In genomic region chr2:83669988-83670387, GRCm38 (mm10) we compare ENCODE assay signal across 14 mouse cellular contexts. TPM values are rescaled to one million over a fixed set of nuclear protein-coding genes. Genes with fewer than 3 reads are reported as not detected.
A peak's percentile ranks its signal among the peaks of the same experiment; 100 is the strongest.
DNase-seq lines count a peak whose midpoint lies in the region; ATAC-seq and TF ChIP-seq lines count a peak whose summit lies in the region.
"Had no signal": no experiment of that assay in that cellular context is flagged by ENCODE, and none has a peak within 500 bp of the region (broad histone marks: within the 10 kb centered on the region; RNA-seq: fewer than 3 reads in every experiment).

No protein-coding gene starts in this region.

- H3K4me1 ChIP-seq in intestine, postnatal 0 days (replicated peaks; ENCODE audit: control insufficient read depth, insufficient read depth, low read length): no peaks in the 10 kb centered on the region
- H3K4me1 ChIP-seq in intestine, embryonic 16.5 days (ENCODE audit: control insufficient read depth, insufficient read depth, low read length): no peaks in the 10 kb centered on the region
- no peaks in the 10 kb centered on the region for H3K4me1 ChIP-seq in liver, postnatal 0 days (ENCODE audit: insufficient read depth)
- H3K4me1 ChIP-seq in liver, embryonic 11.5 days (replicated peaks; ENCODE audit: control insufficient read depth, insufficient read depth, low read length): no peaks in the 10 kb centered on the region
- H3K4me1 ChIP-seq: midbrain, embryonic 13.5 days; neural tube, embryonic 12.5 days had no signal

- H3K36me3 ChIP-seq in intestine, postnatal 0 days (ENCODE audit: control insufficient read depth, insufficient read depth): peaks cover 6% of the 10 kb centered on the region
- 0 out of 2 replicates have a peak, but pooled peaks cover 2% of the 10 kb centered on the region for H3K36me3 ChIP-seq in intestine, embryonic 16.5 days (ENCODE audit: control insufficient read depth, insufficient read depth, low read length)
- H3K36me3 ChIP-seq in liver, postnatal 0 days (replicated peaks; ENCODE audit: insufficient read depth, low read length): peaks cover 10% of the 10 kb centered on the region; the same call in 1 of the 2 replicates
- peaks cover 6% of the 10 kb centered on the region; the same call in 1 of the 2 replicates for H3K36me3 ChIP-seq in liver, embryonic 11.5 days (ENCODE audit: control insufficient read depth, insufficient read depth, low read length)

- no peak for ATAC-seq in intestine, postnatal 0 days
- ATAC-seq in intestine, embryonic 16.5 days: no peak
- no peak for ATAC-seq in liver, postnatal 0 days
- no peak for ATAC-seq in liver, embryonic 11.5 days (replicated peaks; ENCODE audit: low FRiP score)
- ATAC-seq: midbrain, embryonic 13.5 days had no signal

- H3K27ac ChIP-seq in intestine, postnatal 0 days (ENCODE audit: low read depth, low read length): no peak overlapping the region
- H3K27ac ChIP-seq in intestine, embryonic 16.5 days (ENCODE audit: low read length): no peak overlapping the region
- no peak overlapping the region for H3K27ac ChIP-seq in liver, postnatal 0 days (ENCODE audit: low read depth)
- H3K27ac ChIP-seq in liver, embryonic 11.5 days (ENCODE audit: low read depth, low read length): no peak overlapping the region
- H3K27ac ChIP-seq: midbrain, embryonic 13.5 days; neural tube, embryonic 12.5 days had no signal

- H3K9ac ChIP-seq in intestine, postnatal 0 days (ENCODE audit: low read depth, low read length): no peak overlapping the region
- no peak overlapping the region for H3K9ac ChIP-seq in intestine, embryonic 16.5 days (ENCODE audit: low read depth, low read length)
- no peak overlapping the region for H3K9ac ChIP-seq in liver, postnatal 0 days (replicated peaks)
- no peak overlapping the region for H3K9ac ChIP-seq in liver, embryonic 11.5 days (ENCODE audit: low read depth, low read length)
- H3K9ac ChIP-seq: midbrain, embryonic 13.5 days; neural tube, embryonic 12.5 days had no signal

- no peak for TF ChIP-seq EP300 in liver, postnatal 0 days (IDR thresholded peaks at IDR 0.05; ENCODE audit: low read depth)

- H3K9me3 ChIP-seq in intestine, postnatal 0 days (ENCODE audit: control insufficient read depth): no peaks in the 10 kb centered on the region
- H3K9me3 ChIP-seq in intestine, embryonic 16.5 days (ENCODE audit: control insufficient read depth, low read length): no peaks in the 10 kb centered on the region
- H3K9me3 ChIP-seq in liver, postnatal 0 days (ENCODE audit: low read length): no peaks in the 10 kb centered on the region
- H3K9me3 ChIP-seq in liver, embryonic 11.5 days (ENCODE audit: control insufficient read depth, low read length): no peaks in the 10 kb centered on the region
- H3K9me3 ChIP-seq: midbrain, embryonic 13.5 days; neural tube, embryonic 12.5 days had no signal

- H3K27me3 ChIP-seq in intestine, postnatal 0 days (replicated peaks; ENCODE audit: control insufficient read depth, insufficient read depth, low read length): no peaks in the 10 kb centered on the region
- no peaks in the 10 kb centered on the region for H3K27me3 ChIP-seq in intestine, embryonic 16.5 days (replicated peaks; ENCODE audit: control insufficient read depth, insufficient read depth, low read length)
- H3K27me3 ChIP-seq in liver, postnatal 0 days (ENCODE audit: insufficient read depth, low read length): no peaks in the 10 kb centered on the region
- H3K27me3 ChIP-seq in liver, embryonic 11.5 days (replicated peaks; ENCODE audit: control insufficient read depth, insufficient read depth, low read length): no peaks in the 10 kb centered on the region
- H3K27me3 ChIP-seq: midbrain, embryonic 13.5 days; neural tube, embryonic 12.5 days had no signal

- peak; percentile 45 for TF ChIP-seq CTCF in intestine, postnatal 0 days (IDR thresholded peaks at IDR 0.05; ENCODE audit: low read depth)
- TF ChIP-seq CTCF in liver, postnatal 0 days (IDR thresholded peaks at IDR 0.05; ENCODE audit: low read depth): peak; percentile 40

- no peak overlapping the region for H3K4me3 ChIP-seq in intestine, postnatal 0 days (ENCODE audit: low read depth, low read length)
- no peak overlapping the region for H3K4me3 ChIP-seq in intestine, embryonic 16.5 days (ENCODE audit: low read length)
- H3K4me3 ChIP-seq in liver, postnatal 0 days (ENCODE audit: low read depth, low read length): no peak overlapping the region
- H3K4me3 ChIP-seq in liver, embryonic 11.5 days (ENCODE audit: low read depth, low read length): no peak overlapping the region
- H3K4me3 ChIP-seq: midbrain, embryonic 13.5 days; neural tube, embryonic 12.5 days had no signal

- no peak for DNase-seq in liver, postnatal 0 days
- no peak for DNase-seq in liver, embryonic 11.5 days (ENCODE audit: low spot score)
- DNase-seq in ES-CJ7 (ENCODE audit: low read depth, low spot score) (peak; percentile 46), ZHBTc4 (ENCODE audit: low read depth, low spot score) (peak; percentile 71)
- no peak for DNase-seq in layer of hippocampus, postnatal 36 days
- DNase-seq: embryo, embryonic 11 days; heart, postnatal 10 days; layer of hippocampus, adult 9-11 months; left cerebral cortex, postnatal 4 days; retina, postnatal 1 day had no signal

- no peak overlapping the region for H3K4me2 ChIP-seq in intestine, postnatal 0 days (replicated peaks; ENCODE audit: low read depth)
- H3K4me2 ChIP-seq in intestine, embryonic 16.5 days (ENCODE audit: low read depth, low read length): no peak overlapping the region
- no peak overlapping the region for H3K4me2 ChIP-seq in liver, postnatal 0 days (ENCODE audit: low read depth, low read length)
- no peak overlapping the region for H3K4me2 ChIP-seq in liver, embryonic 11.5 days
- H3K4me2 ChIP-seq: midbrain, embryonic 13.5 days; neural tube, embryonic 12.5 days had no signal

- 82% methylated on average over 5 of the region's 5 CpGs for WGBS in intestine, postnatal 0 days
- 82% methylated on average over 5 of the region's 5 CpGs for WGBS in intestine, embryonic 16.5 days
- 80% methylated on average over 5 of the region's 5 CpGs for WGBS in liver, postnatal 0 days (ENCODE audit: insufficient replicate concordance)
- 79% methylated on average over 5 of the region's 5 CpGs for WGBS in liver, embryonic 11.5 days

RNA-seq across cellular contexts. Expression of gene Zc3h15, which starts 25.8 kb away (rescaled TPM):
- polyA plus RNA-seq in intestine, postnatal 0 days (2015; fragmentation: Nextera tagmentation; extraction: Ambion mirVana): 114 and 125 TPM in 2 replicates
- 99.0 and 113 TPM in 2 replicates for polyA plus RNA-seq in intestine, embryonic 16.5 days (2015; fragmentation: Nextera tagmentation; extraction: Ambion mirVana)
- polyA plus RNA-seq in liver, postnatal 0 days (2015; fragmentation: Nextera tagmentation; extraction: Ambion mirVana): 59.1 and 63.1 TPM in 2 replicates
- 122 and 126 TPM in 2 replicates for polyA plus RNA-seq in liver, embryonic 11.5 days (2014; fragmentation: Nextera tagmentation; extraction: Ambion mirVana)
- total RNA-seq in layer of hippocampus, postnatal 36 days (2021): 100 to 1,000 TPM; 134 to 141 TPM

RNA-seq across cellular contexts. Expression of gene Itgav, which starts 54.2 kb away (rescaled TPM):
- polyA plus RNA-seq in intestine, postnatal 0 days (2015; fragmentation: Nextera tagmentation; extraction: Ambion mirVana): 86.6 and 95.0 TPM in 2 replicates
- 39.6 and 45.7 TPM in 2 replicates for polyA plus RNA-seq in intestine, embryonic 16.5 days (2015; fragmentation: Nextera tagmentation; extraction: Ambion mirVana)
- polyA plus RNA-seq in liver, postnatal 0 days (2015; fragmentation: Nextera tagmentation; extraction: Ambion mirVana): 25.1 and 26.5 TPM in 2 replicates
- polyA plus RNA-seq in liver, embryonic 11.5 days (2014; fragmentation: Nextera tagmentation; extraction: Ambion mirVana): 34.3 and 38.3 TPM in 2 replicates
- 10 to 100 TPM; 58.6 to 60.5 TPM for total RNA-seq in layer of hippocampus, postnatal 36 days (2021)

Comparison
In these comparisons a context has a peak if more than half of its experiments do, and no peak if none do; other contexts are left out.
1. DNase-seq: peak in ES-CJ7 (single experiment) and ZHBTc4 (single experiment); none in liver, postnatal 0 days (single experiment), liver, embryonic 11.5 days (single experiment) and layer of hippocampus, postnatal 36 days (0 of 2).